Mouse (Mus musculus) frontal cortex, postnatal 14 days (tissue): Measurements from ENCODE around the gene Gm21904.
"Not testable (repeated sequence)": the region's sequence is repeated elsewhere in the genome, so short reads cannot be mapped to it uniquely, and the experiment has no call there.

Experiments
- DNase-seq, 2 experiments: peaks; one replicate each; pipeline ENCODE4 v3.0.0; 2022; ENCODE audit warnings: low spot score in 2 of 2

The Gm21904 gene

DNA sequence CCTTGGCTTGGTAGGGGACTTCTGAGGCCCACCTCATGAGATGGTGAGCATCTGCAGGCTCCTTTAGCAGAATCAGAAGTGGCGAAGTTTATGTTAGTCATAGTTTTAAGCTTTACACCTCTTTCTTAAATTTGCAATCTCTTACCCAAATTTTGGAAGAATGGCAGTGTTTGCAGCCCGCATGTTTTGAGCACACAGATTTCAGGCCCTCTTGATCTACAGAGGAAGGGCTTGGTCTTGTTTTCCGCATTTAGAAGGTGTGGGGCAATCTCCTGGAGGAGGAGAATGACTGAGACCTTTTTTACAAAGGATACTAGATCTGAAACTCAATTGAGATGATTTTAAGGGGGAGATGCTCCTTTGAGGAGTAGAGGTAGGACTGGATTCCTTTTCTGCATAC is at the start of gene Gm21904:
TSS of gene Gm21904 (minus strand) at position 101 of the 400 bp plus-strand sequence.
- DNase-seq: not testable (repeated sequence)

DNA sequence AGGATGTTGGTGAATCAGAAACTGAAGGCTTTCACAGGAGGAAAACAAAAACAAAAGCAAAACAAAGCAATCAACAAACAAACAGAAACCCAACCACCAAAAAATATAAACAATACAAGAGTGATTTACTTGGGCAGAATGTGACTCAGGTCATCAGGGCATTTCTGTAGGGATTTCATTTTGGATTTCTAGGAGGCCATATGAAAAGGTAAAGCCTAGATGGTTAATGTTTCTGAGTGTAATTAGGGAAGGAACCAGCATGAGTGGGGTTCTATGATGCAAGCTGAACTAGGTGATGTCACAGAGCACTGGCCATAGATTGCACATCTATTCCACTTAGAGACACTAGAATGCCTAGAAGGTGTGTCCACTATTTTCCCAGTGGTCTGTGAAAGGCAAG is 28.4 kb upstream of the Gm21904 start, which contains the start of the genes Gm20772 and Gm20831:
TSS of gene Gm20772 (plus strand) at position 301 of the 400 bp plus-strand sequence.
TSS of gene Gm20831 (plus strand) at position 301 of the 400 bp plus-strand sequence.
- DNase-seq: not testable (repeated sequence)
